Comparison of ENCODE assay signal across 15 mouse cellular contexts in the genomic region with DNA sequence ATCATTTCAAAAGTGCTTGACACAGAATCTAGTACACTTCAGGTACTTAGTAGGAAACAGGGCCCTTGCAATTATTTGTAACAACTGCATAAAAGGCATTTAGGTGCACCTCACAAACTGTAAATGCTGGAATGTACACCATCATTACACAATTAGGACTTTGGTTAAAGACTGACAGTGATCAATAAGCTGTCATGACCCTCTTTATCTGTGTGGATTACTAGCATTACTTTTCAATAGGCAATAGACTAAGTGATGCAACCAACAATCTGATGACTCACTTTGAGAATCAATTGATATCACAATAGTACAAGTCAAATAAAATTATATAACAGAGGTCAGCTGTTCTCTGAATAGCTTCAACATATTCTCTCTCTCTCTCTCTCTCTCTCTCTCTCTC.
"Had no signal": no experiment of that assay in that cellular context is flagged by ENCODE, and none has a peak within 500 bp of the region (broad histone marks: within the 10 kb centered on the region; RNA-seq: fewer than 3 reads in every experiment).

No protein-coding gene starts in this region.

- H3K27ac ChIP-seq: neural tube, embryonic 15.5 days; stomach, embryonic 15.5 days; stomach, postnatal 0 days had no signal

- H3K4me2 ChIP-seq: neural tube, embryonic 15.5 days; stomach, embryonic 15.5 days had no signal

- H3K36me3 ChIP-seq: neural tube, embryonic 15.5 days; stomach, embryonic 15.5 days had no signal

- H3K4me3 ChIP-seq: neural tube, embryonic 15.5 days; stomach, embryonic 15.5 days had no signal

- DNase-seq: retina, postnatal 1 day; right cerebral cortex, adult 18-20 months; right cerebral cortex, postnatal 14 days; right cerebral cortex, postnatal 25 days; right cerebral cortex, postnatal 4 days; spleen, adult 18-20 months; thymus, adult 18-20 months; thymus, adult 2 months; thymus, postnatal 14 days; thymus, postnatal 25 days; thymus, postnatal 36 days; thymus, postnatal 4 days had no signal

- H3K4me1 ChIP-seq: neural tube, embryonic 15.5 days; stomach, embryonic 15.5 days had no signal

- H3K9me3 ChIP-seq: neural tube, embryonic 15.5 days; stomach, embryonic 15.5 days had no signal

- H3K27me3 ChIP-seq: neural tube, embryonic 15.5 days; stomach, embryonic 15.5 days had no signal

- H3K9ac ChIP-seq: neural tube, embryonic 15.5 days; stomach, embryonic 15.5 days had no signal
